Mouse (Mus musculus) spleen, postnatal 36 days (tissue): ENCODE results near the gene Slmap.
"Not testable (repeated sequence)": the region's sequence is repeated elsewhere in the genome, so short reads cannot be mapped to it uniquely, and the experiment has no call there.

Experiments
- DNase-seq, 2 experiments: peaks; one replicate each; pipeline ENCODE4 v3.0.0; 2022; ENCODE audit warnings: low spot score in 2 of 2, mixed read lengths in 1 of 2

Slmap gene

GRCm38 (mm10) chr14:26398508-26399160 is 136.1 kb downstream of the Slmap start:
- DNase-seq: no peak

- DNase-seq: no peak
Observed at GRCm38 (mm10) chr14:26391866-26392265, 142.9 kb downstream of the Slmap start.

GRCm38 (mm10) chr14:26388961-26389360 is 145.8 kb downstream of the Slmap start:
- DNase-seq: not testable (repeated sequence)

GRCm38 (mm10) chr14:26386999-26387398 is 147.7 kb downstream of the Slmap start:
- DNase-seq: not testable (repeated sequence)

GRCm38 (mm10) chr14:26385659-26386058 is 149.1 kb downstream of the Slmap start:
- not testable (repeated sequence) for DNase-seq

GRCm38 (mm10) chr14:26379071-26379470 is 155.7 kb downstream of the Slmap start:
- DNase-seq: no peak

GRCm38 (mm10) chr14:26376652-26377051 is 158.1 kb downstream of the Slmap start:
- DNase-seq: peak; percentile 8 to 16
